Mouse (Mus musculus) CD4-positive, CD25-positive, alpha-beta regulatory T cell, adult 4 months (primary cell): Measurements from ENCODE around the gene Ggta1. TPM values are rescaled to one million over a fixed set of nuclear protein-coding genes. Genes with fewer than 3 reads are reported as not detected.
A peak's percentile ranks its signal among the peaks of the same experiment; 100 is the strongest.
"Not testable (repeated sequence)": the region's sequence is repeated elsewhere in the genome, so short reads cannot be mapped to it uniquely, and the experiment has no call there.

Source experiments
- ATAC-seq: one replicate; pipeline ENCODE4 v1.8.0; 2017
- polyA plus RNA-seq, 2 experiments: library from polyadenylated mRNA; unstranded; fragments of 100-300 nt; shearing (Covaris generic); gene quantifications; one replicate each; pipeline ENCODE4 v1.2.1; 2017

Gene Ggta1
- polyA plus RNA-seq, 2 experiments from 2014 or later = 19.3 to 28.4 TPM

DNA sequence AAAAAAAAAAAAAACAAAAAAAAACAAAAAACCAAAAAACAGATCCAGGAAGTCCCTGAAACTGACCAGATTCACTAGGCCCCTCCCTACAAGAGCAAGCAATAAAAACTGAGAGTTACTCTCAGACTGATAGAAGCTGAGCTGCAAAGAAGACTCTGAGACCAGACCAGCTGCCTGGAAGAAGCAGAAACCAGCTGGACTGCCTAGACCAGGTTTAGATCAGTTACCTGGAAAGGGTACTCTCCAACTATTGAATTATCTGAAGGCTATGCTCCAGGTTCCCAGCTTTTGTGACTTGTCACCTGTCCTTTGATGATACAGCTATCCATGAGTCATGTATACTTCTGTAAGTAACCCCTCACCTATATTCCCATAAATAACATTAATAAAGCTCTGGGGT is 3.7 kb downstream of the Ggta1 start:
- no peak for ATAC-seq

DNA sequence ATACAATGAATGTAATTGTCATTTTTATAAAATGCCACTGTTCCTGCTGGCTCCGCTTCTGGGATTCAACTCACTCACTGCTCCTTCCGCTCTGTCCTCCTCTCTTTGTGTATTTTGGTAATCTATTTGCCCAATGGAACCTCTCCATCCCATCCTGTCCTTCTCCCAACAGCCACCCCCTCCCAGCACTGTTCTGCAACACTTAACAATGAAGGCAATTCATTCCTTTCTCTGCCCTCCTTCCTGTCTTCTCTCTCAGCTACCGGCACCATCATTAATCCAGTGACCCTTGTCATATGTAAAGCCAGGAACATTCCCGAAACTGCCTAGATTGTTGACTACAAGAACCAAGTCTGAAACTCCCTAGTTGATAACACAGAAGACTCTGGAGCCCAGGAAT is 4.6 kb downstream of the Ggta1 start:
- ATAC-seq = no peak

DNA sequence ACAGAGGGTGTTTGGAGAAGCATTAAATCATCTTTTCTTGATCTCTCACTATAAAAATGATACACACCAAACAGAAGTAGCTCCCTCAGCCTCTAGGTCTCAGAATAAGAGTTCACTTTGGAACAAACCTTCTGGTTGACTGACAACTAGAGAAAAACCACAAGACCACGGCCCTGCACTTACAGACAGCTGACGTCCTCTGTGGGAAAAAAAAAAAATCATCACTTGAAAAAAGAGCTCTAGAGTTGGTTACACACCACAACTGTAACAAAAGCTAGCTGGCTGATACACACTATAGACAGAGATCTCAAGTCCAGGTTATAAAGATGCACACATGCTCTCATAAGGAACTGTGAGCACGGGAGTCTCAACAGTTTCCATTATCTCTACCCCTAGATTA is 9.3 kb downstream of the Ggta1 start:
- ATAC-seq = peak; percentile 88

DNA sequence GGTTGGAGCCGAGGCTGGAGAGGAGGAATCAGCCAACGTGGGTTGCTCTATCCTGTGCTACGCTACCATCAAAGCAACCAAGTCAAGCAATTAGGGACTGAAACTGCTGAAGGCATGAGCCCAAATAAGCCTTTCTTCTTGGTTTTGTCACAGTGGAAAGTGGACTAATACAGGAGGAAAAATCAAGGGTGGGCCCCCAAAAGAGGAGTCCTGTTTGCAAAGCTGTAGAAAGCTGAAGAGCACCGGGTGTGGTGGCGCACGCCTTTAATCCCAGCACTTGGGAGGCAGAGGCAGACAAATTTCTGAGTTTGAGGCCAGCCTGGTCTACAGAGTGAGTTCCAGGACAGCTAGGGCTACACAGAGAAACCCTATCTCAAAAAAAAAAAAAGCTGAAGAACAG is 10.3 kb downstream of the Ggta1 start:
- ATAC-seq = not testable (repeated sequence)

DNA sequence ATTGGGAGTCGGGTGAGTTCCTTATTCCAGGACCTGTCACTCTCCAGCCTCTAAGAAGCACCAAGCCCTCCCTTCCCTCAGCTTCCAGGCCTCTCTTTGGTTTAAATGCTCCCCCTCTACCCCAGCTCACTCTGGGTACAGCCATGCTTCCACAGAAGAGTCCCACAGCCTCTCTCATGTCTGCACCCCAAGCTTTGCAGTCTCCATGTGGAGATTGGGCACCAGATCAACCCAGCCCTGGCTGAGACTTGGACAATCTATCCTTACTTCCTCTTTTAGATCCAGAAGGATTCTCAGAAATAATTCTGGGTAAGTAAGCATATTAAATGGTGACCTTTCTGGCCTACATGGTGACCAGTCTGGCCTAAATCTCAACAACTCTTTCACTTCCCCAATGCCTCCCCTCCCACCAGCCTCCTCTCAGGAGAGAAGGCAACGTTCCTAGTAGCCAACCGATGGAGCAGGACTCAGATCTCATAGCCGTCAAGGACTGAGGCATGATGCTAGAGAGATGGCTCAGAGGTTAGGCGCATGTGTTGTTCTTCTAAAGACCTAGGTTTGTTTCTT is 11.5 kb downstream of the Ggta1 start:
- no peak for ATAC-seq

DNA sequence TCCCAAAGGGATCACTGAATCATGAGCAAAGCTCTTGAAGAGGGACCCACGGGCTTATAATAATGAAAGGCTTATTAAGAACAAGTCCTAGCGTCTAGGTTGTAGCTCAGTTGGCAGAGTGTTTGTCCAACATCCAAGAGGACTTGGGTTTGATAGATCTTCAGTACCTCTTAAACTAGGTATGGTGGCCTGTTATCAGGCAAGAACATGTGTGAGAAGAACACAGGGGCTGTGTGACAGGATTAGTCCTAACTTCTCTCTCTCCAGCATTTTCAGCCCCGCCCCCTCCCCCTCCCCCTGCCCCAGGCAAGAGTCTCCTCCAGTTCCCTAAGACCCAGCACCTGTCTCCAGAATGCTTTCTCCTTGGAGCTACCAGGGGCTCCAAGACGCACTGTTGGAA is 12.2 kb downstream of the Ggta1 start:
- ATAC-seq = no peak

DNA sequence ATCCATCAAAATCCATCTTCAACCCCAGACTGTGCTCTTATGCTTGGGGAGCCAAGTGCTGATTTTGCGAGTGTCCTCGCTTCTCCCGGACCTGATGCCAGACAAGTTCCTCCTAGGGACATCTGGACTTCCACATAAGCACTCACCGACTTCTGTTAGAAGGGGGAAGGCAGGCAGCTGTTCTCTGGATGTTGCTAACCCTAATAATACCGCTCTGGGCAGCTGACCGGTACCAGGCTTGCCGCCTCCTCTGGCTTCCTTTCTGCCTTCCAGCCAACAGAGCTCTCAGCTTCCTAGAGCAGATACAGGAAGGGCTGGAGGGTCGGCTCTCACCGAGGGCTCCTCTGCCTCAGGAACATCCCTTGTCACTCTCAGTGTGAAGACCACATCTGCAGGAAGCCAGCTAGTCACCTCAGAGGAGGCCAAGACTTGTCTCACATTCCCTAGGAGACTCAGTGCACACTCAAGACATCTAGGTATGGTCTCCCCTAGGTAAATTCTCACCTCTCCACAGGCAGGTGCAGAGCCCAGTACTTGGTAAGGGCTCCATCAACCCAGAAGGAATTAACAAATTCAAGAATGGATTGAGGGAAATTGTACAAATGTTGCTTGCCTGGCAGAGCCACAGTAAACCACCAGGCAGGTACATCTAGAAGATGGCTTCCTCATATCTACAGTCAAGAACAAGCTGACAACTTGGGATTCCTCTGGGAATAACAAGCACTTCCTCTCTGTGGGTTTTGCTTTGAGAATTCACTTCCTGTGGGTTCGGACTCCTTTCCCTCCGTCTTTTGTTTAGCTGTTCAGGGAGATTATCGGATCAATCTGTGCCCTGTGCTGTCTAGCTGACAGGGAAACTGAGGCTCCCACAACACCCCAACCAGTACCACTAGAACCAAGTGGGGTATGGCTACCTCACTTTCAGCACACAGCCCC is 13.1 kb downstream of the Ggta1 start:
- ATAC-seq = no peak

DNA sequence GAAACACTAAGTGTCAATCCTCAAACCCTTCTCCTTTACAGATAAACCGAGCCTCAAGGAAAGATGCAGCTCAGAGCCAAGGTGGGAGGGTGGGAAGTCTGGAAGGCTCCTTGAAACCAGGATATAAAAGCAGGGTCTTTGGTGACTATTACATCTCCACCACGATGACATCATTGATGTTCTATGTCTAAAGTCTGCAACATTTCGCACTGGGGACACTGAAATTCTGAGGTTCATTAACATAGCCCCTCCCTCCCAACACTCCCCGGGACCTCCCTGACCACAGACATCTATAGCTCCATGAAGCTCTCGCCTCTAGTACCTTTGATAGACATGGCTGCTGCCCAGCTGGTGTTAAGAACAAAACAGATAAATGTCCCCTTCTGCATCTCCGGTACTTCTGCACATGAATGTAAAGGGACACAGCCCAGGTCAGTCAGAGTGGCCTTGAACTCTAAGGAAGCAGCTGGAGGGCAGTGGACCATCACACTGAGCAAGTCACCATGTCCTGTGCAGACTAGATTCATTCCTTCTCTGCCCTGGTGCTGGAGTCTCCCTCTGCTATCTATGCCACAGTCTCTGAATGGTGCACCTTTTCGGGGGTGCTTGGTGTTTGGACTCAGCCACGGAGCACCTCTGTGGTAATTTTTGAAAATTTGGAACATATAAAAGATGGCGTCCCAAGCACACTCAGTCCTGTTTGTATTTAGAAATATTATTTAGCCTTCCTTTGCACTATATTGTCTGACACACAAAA is 13.9 kb downstream of the Ggta1 start:
- no peak for ATAC-seq

DNA sequence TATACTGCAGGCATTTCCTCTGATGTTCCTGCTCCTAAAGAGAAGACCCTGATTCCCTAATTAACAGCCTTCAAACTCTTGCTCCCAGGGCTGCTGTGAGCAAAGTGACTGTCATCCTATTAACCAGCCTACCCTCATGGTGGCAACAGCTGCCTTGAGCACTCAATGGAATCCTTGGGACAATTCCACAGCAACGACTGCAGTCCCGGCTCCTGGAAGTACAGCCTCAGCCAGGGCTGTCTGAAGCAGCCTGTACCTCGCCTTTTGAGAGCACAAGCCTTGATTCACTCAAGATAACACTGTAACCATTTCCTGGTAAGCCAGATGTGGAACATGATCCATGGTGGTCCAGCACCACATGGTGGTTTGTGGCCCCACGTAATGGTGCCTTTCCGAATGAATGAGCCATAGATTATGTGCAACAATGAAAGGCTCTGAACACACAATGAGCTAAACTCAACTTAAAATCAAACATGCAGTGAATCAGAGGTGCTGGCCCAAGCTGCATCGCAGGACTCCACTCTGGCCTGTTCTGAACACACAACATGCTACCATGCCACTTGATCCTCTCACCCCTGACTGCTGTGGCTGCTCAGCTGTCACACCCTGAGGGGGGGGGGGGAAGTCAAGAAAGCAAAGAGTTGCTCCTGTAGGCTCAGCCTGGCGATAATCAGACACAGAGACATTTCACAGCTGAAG is 14.7 kb downstream of the Ggta1 start:
- no peak for ATAC-seq

DNA sequence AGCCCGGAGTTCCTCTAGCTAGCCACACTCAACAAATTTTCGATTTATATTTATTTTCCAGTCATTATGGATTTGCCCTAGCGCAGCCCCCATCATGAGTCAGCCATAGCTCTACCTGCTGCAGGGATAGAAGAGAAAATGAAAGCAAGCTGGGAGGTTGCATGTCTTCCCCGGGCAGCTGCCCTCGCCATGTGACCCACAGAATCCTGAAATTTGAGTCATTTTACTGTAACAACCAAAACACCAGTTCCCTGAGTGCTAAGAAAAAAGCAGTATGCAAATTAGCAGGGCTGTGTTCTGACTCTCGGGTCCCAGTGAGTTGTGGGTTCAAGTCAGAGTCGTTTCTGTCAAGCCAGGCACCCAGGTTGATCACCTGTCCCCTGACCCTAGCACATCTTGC is 15.6 kb downstream of the Ggta1 start:
- ATAC-seq = peak; percentile 67

DNA sequence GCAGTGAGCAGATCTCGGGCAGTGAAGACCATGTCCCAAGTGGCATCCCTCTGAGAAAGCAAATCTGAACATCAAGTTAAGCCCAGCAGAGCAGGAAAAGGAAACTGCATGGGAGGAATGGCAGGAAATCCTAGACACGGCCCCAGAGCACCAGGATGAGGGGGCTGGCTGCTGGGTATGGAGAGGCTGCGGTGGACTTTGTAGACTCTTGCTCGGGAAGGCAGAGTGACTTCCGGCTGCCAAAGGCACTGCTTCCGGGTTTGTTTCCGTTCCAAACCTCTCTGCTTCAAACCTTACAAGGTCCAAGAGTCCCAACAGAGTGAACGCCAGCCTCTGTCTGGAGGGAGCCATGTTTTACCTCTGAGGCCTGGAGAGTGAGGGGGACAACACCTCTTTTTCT is 16.2 kb downstream of the Ggta1 start:
- ATAC-seq = peak; percentile 64

DNA sequence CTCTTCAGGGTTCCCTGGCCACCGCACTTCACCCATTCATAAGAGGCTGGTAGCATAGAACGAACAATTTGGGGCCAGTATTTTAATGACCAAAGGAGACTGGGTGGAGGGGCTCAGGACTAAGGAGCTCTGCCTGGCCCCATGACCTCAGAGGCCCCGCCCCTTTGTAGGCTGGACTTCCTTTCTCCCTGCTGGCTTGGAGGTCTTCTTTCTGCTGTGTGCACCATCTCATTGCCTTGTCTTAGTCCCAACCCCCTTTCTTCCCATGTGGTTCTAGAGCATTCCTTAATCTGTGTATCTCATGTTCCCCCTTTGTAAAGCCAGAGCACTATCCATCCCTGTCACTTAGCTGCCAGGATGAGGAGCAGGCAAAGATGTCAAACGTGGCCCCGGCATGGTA is 16.7 kb downstream of the Ggta1 start:
- no peak for ATAC-seq

DNA sequence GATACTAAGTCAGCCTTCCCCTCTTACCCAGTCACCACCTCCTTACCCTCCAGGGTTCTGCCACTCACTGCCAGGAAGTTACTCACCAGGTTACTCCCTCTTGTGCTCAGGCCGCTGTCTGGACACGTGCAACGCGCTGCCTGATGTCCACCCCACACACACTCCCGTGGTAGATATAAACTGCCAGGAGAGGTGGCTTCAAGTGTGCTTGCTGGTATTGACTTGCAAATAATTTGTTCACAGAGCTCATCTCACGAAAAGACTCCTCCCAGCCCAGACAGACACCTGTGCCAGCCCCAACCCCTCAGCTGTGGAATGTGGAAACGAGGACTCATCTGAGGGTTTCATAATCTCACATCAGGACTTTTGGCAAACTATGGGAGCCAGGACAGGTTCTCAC is 17.4 kb downstream of the Ggta1 start:
- ATAC-seq = peak; percentile 19

DNA sequence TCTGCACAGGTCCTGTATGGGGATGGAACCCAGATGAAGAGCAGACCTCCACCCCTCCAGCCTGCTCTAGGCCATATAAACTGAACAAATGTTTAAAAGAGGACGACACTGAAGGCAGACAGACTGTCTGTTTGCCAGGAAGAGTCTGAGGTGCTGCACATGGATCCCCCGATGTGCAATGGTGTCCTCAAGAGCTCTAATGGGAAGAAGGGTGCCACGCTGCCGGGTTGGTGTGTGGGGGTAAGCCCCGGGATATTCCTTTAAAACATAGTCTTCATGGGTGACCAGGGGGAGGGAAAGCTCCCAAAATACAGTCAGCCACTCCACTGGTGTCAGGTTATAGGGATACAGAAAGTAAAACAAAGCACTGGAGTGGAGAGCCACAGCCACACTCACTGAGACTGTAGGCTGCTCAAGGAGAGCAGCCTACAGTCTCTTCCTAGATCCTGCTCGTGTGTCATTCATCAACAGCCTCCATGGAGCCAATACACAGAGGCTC is 18.2 kb downstream of the Ggta1 start:
- ATAC-seq = no peak

DNA sequence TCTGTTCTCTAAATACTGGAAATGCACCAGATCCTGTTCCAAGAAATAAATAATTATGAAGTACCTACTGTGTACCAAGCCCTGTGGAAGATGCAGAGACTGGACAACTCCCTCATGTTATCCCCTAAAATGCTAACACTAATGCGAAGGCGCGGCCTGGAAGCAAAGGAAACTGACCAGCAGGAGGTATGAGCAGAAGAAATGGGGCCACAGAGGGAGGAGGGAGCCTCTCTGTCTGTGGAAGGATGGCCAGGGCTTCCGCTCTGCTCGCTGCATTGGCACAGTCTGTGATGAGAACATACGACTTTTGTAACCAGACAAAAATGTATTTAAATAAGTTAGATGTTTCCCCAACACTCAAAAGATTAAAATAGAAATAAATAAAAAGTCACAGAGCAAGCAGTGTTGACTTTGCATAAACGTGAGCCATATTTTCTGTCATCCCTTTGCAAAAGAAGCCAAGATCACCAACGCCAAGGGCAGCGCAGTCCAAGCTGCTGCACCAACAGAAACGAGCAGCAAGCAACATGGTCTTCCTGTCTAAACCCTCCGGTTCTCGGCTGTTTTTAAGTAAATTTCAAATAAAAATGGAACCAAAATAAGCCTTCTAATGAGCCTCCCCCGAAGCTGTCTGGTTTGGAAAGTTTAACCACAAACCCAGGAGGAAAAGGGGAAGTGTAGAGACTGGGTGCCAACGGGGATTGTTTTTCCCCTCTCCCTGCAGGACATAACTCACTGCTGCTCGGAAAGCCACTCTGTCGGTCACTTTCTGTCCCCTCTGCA is 18.9 kb downstream of the Ggta1 start:
- no peak for ATAC-seq

DNA sequence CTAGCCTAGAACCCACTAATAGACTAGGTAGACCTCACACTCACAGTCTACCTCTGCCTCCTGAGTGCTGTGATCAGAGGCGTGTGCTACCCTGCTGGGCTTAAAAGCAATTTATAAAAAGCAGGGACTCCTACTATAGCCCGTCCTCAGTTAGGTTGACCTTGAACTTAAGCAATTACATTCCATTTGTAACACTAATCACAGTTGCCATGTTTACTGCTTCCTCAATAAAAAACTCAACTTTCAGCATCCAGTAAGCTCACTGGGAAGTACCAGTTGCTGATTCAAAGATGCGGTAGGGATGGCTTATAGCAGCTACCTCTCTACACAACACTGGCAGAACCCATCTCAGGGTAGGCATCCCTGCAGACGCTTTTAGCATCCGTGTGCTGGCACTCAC is 19.7 kb downstream of the Ggta1 start:
- ATAC-seq = no peak

DNA sequence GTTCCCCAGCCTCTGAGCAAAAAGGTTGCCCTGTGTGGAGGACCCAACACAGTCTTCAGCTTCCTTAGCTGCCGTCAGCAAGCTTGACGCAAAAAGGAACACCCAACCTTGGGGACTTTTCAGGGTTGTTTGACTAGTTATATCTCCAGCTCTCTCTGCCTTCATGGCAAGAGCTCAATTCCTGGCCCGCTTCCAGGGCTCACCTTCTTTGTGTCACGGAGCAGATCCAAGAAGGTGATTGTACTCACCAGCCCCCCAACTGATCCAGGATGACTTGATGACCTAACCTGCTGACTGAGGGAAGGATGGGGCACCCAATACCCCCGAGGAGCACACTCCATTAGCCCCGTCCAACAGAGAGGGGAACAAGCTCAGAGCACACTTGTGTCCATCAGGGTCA is 21.0 kb downstream of the Ggta1 start:
- ATAC-seq = no peak

DNA sequence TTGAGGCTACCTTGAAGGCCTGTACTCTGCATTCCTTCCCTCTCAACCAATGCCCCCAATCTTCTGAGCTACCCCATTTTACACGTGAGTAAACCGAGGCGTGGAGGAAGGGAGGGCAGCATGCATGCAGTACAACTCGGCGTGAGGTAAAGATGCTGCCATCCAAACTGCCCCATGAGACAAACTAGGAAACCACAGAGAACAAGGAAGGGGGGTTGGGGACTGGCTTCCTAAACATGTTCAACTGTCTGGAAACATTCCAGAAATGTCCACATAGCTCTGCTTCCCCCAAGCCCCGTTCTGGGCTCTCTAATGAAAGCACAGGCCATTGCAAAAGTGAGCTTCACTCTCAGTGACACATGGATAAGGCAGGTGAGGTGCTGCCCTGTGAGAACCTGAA is 21.6 kb downstream of the Ggta1 start:
- no peak for ATAC-seq

DNA sequence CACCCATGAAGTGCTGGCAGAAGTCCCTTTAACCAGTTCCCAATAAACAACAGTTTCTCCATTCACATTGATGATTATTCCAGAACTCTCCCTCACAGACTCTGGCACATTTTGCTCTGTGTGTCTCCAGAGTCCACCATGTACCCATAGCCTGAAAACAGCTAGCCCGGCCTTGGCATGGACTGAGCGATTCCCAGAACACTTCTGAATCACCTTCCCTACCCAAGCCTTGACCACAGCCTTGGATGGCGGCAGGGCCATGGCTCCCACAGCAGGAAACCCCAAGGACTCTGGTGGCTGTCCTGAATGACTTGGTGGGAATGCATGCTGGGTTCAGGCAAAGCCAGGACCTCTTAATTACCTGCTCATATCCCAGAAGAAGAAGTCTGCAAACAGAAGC is 22.6 kb downstream of the Ggta1 start:
- ATAC-seq = no peak

DNA sequence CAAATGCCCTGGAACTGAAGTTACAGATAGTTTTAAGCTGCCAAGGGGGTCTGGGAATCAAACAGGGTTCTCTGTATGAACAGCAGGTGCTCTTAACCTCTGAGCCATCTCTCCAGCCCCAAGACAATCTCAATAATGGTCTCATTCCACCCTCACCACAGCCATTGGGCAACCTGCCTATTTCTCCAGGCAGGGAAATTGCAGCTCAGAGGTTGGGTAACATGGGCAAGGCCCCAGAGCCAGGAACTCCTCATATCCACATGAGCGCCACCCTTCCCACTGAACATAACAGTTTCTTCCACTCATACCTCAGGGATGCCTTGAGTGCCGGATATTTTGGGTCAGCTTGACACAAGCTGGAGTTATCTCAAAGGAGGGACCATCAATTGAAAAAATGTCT is 25.2 kb downstream of the Ggta1 start:
- ATAC-seq = no peak

DNA sequence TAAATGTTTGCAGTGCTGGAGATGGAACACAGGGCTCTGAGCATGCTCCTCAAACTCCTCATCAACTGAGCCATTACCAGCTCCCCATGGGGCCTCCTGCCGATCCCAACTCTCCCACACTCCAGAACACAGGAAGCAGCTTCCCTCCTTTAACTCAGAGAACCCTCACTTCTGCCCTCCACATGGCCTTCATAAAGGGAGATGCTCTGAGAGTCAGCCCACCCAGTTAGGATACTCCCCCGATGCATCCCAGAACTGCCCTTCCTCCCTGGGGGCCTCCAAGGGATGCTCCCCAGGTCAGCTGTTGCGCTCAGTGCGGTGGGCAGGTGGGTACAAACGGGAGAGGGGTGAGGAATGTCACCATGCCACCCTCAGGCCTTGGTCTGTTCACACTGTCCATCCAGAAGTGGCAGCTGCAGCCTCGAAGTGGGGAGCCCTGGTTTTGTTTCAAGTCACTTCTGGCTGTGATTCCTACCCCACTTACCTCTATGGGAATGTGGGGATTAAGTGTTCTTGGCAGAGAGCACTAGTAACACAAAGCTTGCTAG is 28.4 kb downstream of the Ggta1 start:
- no peak for ATAC-seq

DNA sequence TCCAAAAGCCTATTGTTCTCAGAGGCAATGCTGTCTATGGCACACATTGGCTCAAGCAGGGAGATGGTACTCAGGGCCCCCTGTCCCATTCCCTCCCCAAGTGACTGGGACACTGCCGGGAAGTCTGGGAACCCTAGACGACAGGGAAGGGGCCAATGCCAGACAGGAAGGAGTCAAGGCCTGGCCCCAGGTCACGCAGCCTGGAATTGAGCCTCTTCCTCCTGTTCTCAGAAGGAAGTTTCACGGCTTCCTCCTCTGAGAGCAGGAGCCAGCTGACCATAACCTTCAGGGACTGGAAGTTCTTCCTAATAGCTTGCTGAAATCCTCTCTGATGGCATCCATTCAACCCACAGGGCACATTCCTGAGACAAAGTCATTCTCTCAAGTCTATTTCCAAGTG is 29.6 kb downstream of the Ggta1 start:
- no peak for ATAC-seq
